Mouse (Mus musculus) retina, postnatal 7 days (tissue): ENCODE measurements around the gene Il10rb.

ENCODE experiments used
- DNase-seq: peaks from one replicate; pipeline ENCODE4 v3.0.0-alpha.2; 2012; ENCODE audit warnings: low read depth, low spot score

Il10rb gene

DNA sequence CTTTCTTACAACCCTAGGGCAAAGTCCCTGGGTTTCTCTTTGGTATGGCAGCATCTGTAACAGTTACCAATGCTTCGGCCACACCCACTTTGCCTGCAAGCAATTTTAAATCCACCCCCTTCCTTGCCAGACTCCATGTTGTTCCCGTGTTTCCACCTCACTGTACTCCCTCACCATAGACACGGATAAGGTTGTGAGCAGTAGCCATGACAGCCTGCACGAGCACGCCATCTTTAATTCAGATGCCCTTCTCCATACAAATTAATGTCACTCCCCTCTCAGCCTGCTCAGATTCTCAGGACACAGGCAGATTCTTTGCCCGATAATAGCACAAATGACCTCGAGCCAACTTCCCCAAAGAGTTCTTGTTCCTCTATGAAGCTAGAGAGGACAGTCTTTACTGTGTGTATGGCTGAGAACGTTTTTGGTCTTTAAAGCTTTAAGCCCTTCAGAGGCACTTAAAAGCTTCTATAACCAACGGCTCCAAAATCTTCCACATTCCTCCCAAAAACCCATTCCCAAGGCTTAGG lies 23.6 kb upstream of the Il10rb start:
- DNase-seq = no peak

DNA sequence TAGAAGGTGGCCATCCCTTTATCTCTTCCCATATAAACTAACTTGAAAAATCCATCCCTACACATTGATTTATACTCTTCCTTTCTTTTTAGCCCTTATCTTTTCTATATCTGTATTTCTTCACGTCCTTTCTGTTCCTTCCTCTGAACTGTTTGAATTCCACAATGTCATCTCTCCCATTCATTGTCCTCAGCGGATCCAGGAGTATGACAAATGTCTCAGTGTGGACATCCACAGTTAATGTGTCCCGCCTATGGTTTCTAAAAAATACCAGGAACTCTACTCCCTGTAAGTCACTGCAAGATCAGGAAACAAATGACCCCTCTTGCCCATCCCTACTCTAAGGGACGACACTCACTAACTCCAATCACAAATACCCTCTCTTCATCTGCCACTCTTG lies 21.7 kb upstream of the Il10rb start:
- DNase-seq = no peak

DNA sequence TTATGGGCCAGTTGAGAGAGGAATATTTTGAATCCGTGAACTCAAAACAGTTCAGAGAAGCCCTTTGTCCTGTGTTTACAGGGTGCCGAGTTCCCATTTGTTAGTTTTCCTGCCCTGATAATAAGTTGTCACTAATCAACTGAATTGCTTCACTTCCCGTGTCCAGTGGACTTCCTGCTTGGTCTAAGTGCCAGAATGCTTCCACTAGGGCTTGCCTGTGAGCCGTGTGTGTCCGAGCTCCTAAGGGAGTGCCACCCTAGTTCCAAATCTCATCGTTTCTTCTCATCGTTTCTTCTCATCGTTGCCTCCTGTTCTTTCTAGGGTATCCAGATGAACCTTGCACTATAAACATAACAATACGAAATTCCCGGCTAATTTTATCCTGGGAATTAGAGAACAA lies 20.3 kb upstream of the Il10rb start:
- no peak for DNase-seq

DNA sequence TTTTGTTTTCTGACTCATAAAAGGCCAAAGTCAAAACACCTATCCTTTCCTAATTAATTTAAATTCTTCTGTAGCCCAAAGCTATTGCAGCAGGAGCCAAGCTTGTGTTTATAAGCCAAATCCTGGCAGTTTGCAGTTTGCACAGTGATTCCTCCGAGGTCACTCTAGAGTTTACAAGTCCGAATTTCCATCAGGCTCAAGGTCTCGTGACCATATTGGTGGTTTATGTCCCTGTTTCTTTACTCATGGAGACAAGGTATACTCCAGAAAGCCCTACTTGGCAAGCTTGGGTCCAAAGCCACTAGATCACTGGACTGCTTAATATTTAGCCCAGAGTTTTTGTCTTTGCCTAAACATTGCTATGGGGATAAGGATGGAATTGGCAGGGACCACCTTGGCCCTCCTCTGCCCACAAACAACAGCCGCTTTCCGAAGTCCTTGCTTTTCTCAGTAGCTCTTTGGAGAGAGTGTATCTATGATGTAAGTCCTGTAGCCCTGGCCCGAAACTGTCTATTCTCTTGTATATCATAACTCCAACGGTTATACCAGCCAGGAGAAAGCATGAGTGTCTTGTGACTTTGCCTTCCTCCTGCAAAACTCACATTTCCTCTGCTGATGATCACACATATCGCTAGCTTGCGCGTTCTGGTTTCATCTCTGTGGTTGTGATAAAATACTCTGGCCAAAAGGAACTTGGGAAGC lies 19.4 kb upstream of the Il10rb start:
- no peak for DNase-seq

DNA sequence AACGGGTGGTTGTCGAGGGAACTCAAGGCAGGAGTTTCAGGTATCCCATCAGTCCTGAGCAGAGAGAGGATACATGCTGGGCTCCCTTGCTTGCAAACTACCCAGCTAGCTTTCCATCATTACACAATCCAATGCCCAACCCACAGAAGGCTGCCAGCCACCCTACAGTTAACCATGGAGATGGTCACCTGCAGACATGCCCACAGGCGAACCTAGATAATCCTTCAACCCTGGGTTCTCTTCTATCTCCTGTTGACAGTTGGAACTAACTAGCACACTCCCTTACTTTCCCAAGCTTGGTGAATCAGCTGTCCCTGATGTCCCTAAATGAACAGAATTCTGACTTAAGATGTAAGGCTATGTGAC lies 18.9 kb upstream of the Il10rb start:
- DNase-seq = no peak

DNA sequence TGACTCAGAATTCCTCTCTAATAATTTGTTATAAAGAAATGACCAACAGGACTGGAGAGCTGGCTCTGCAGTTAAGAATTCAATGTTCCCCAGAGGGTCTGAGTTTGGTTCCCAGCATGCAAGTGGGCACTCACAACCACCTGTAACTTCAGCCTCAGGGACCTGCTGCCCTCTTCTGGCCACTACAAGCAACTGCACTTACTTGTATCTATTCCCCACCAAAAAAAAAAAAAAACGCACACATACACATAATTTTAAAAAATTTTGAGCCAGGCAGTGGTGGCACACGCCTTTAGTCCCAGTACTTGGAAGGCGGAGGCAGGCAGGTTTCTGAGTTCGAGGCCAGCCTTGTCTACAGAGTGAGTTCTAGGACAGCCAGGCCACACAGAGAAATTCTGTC lies 15.9 kb upstream of the Il10rb start:
- no peak for DNase-seq

DNA sequence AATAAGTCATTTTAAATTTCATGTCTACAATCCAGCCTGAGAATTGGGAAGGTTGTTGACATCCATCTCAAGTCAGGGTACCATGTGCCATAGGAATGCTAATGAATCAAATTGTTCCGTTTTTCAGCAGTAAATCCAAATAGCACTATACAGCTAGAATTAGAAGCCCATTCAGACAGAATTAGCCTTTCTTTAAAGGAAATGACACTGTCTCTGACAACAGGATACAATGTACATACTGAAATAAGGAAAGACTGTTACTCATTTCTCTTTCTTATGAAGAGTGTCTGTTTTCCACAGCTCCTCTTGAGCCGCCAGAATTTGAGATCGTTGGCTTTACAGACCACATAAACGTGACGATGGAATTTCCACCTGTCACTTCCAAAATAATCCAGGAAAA lies 14.5 kb upstream of the Il10rb start, which contains the start of gene Gm21970:
TSS of gene Gm21970 (plus strand) at position 301 of the 400 bp plus-strand sequence.
- no peak for DNase-seq

DNA sequence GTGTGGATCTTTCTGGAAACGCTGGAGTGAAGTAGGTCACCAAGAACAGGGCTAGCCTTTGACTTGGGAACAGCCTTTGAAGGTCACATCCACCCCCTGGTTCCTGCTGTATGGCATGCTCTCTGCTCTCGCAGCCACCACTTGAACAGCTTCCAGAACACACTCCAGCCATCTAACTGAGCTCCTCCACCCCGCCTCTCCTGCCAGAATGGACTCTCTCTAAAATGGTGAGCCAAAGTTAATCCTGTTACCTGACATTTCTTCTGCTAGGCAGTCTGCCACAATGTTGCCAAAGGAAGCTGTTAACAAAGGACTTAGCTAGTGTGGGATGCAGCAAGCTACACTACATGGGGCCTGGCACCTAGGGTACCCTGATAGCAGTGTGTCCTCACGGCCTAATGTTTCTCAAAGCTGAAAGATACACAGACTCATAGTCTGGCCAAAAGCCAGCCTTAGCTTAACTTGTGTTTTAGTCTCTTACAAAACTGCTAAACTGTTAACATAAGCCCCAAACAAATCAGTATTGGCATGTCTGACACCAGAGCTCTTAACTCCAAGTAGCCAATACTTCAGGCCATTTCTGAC lies 11.0 kb upstream of the Il10rb start:
- no peak for DNase-seq

DNA sequence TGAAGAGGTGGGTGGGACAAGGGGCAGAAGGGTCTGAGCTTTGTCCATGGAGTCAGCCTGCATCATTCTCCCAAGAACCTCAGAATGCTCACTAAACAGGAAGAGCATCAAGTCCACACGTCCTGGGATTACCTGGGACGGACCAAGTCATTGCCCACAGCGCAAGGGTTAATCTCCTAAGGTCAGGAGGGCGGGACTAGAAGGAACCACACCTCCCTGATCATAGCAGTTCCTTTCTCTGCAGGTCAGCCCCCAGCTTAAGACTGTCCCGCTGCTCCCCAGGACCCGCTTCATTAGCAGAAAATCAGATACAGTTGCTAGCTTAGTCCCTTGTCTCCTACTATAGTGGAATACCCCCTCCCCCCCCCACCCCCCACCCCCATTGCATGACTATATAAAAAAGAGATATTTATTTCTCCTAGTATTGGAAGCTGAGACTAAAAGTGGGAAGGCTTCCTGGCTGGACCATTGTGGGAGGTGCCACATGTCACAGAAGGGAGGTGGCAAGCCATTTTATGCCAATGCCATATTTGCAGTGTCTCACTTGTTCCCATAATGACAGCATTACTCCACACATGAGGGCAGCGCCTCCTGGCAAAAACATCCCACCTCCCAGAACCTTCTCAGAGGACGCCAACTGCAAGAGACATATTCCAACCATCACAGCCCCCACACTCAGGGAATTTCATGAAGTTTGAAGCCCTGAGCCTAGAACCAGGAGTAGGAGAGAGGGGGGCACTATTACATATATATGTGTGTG lies 10.2 kb upstream of the Il10rb start:
- DNase-seq = no peak

DNA sequence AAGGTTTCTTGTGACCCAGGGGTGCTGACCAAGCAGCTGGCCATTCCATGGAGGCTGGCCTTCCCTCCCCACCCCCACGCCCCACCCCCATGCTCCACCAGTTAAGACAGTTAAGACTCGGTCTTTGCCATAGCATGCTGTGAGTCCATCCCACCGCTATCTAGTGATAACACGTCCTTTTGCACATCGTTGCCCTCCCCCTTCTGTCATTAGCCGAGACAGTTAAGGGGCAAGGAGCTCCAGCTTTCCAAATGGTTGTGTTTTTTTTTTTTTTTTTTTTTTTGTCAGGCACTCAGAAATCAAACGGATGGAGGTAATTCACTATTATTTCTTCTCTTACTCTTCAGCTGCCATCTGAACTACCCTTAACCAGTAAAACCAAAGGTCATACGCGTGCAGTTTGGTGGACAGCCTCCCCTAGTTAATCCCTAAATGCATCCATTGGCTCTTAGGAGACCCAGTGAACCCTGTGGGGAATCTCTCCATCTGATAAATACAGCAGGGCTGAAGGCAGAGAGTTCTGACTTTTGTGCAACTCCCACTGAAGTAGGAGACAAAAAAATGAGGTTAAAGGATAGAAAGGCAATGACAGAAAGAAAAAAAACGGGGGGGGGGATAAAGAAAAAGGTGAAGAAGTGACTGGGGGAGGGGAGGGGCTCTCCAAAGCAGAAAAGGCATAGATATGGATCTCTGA lies 9.0 kb upstream of the Il10rb start:
- DNase-seq = no peak

DNA sequence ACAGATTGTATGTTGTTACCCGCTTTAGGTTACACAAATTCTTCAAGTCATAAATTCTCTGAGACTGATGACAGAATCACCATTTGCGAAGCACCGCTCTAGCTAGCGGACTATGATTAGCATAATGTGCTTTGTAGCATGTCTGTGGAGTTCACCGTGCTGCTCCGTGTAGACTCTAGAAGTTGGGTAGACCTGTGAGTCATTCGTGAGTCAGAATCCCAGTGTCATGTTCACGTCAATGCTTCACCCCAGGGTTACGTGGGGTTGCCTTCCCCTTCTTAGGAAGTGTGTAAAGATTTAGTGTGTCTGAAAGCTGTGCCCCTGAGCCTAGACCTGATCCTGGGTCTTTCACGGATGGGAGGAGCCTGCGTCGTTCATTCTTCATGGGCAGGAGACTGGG lies 7.9 kb upstream of the Il10rb start:
- DNase-seq = no peak

DNA sequence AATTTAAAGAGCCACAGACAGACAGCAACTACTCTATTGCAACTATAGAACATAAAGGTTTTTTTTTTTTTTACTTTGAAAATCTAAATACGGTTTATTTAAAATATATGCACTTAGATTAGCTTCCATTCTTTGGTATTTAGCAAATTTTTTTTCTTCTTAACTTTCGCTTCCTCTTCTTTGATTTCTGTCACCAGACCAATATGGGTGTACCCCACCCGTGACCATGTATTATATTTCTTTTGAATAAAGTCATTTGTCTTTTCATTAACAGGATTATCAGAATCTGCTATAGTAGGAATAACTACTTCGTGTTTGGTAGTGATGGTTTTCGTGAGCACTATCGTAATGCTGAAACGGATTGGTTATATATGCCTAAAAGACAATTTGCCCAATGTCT lies 7.0 kb upstream of the Il10rb start:
- DNase-seq = no peak

DNA sequence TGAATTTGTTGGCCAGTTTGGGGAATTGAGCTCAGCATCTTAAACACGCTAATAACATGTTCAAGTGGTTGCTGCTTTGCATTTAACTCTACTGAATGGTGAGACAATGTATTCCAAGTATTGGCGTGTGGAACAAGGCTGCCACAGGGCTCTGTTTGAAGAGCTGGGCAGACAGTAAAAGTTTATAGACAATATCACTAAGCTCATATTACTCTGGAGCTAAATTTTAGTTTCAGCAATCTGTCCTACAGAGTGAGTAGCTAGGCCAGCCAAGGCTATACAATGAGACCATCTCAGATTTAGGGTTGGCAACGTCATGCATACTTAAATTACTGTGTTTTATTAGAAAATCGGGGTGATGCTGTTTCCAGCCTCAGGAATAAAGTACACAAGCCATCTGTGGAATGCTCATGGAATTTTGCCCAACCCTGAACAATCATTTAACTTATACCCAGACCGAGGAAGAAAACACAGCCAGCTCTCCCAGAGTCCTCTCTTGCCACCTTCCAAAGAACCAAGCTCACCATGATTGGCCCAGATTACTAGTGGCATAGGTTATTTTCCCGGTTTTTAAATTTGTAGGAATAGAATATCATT lies 4.3 kb upstream of the Il10rb start:
- no peak for DNase-seq

DNA sequence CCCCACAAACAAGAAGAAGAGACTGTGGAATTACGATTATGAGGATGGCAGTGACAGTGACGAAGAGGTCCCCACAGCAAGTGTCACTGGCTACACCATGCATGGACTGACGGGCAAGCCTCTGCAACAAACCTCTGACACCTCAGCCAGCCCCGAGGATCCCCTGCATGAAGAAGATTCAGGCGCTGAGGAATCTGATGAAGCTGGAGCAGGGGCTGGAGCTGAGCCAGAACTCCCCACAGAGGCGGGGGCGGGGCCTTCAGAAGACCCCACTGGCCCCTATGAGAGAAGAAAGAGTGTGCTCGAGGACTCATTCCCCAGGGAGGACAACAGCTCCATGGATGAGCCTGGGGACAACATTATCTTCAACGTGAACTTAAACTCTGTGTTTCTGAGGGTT lies 2.2 kb upstream of the Il10rb start:
- DNase-seq = no peak

DNA sequence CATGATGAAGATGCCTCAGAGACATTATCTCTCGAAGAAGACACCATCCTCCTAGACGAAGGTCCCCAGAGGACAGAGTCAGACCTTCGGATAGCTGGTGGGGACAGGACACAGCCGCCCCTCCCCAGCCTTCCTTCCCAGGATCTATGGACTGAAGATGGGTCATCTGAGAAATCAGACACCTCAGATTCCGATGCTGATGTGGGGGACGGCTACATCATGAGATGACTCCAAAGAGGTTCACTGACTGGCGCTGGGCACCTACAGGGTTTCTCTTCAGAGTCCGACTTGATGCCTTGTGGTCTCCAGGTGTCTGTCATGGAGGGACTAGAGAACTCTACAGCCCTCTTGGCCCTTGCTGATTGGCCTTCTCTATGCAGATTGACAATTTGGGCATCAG lies 1.8 kb upstream of the Il10rb start:
- no peak for DNase-seq

DNA sequence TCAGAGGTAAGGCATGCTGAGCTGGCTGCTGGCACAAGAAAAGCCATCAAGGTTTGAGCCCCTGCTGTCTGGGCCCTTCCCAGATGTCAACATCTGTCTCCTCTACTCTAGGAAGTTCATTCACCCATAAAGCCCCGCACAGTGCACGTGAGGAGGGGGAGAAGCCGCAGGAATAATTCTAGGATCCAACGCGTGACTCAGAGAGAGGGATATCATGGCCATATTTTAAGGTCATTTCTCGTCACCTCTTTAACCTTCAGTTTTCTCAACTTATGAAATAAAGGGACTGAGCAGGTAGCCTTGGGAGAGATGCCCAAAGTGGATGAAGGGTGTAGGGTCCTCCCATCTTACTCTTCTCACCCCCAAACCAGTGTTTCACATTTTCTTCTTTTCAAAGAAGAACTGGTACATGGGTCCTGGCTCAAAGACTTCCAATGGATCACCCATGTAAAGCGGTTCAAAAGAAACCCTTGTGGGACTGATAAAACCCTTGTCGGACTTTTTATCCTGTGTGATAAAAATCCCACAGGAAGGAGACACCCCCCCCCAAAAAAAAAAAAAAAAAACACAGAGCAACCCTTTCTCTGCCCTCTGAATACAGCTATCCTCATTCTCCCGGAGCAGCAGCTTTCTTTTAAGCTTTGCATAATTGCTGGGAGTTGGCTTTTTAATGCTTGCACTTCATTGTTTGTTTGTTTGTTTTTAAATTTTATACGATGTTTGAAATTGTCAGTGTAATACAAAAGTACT lies 961 bp upstream of the Il10rb start:
- no peak for DNase-seq

DNA sequence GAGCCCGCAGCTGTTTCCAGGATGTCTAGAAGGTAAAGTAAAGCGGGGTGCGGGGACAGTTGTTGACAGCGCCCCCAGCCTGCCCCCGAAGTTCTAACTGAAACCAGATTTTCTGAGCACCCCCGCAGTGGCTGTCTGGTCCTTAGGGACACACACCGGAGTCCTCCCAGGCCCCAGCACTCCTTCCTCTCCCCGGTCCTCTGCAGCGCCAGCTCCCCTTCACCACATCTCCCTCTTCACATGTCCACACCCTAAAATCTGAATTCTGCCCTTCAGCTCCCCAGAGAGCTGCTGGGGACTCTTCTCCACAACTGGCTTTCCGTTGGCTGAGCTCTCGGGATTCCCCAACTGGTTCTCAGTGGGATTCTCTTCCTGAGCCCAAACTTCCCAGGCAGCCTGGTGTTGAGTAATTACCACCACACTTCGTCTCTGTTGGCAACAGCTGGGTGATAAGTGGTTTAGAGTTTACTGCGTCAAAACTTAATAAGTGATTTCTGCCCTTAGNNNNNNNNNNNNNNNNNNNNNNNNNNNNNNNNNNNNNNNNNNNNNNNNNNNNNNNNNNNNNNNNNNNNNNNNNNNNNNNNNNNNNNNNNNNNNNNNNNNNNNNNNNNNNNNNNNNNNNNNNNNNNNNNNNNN lies 739 bp downstream of the Il10rb start:
- DNase-seq = no peak

DNA sequence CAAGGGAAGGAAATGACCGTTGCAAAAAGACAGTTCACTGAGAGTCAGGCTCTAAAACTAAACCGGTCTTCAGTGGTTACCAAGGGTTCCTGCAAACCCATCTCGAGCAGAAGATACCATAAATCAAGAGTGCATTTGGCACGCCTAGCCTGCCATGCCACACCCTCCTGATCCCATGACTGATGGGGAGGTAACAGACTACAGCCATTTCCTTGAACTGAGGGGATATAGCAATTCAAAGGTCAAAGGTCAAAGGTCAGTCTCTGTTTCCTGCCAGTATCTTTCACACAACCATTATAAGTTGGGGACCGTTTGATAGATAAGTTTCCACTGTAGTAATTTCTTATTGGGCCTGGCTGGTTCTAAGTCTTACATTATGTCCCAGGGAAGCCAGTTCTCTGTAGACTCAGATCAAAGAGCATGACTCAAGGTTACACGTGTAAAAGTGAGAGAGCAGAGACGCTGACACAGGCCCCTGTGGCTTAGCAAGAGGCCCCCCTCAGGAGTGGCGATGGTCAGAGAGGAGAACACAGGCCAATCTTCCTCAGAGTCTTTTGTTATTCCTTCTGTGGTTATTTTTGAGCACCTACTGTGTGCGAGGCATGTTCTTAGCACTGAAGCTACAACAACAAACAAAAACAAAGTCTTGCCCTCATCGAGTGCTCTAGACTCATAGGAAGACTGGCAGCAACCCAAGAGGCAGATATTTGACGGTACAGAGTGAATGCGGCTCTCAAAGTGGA lies 7.3 kb downstream of the Il10rb start:
- DNase-seq = no peak

DNA sequence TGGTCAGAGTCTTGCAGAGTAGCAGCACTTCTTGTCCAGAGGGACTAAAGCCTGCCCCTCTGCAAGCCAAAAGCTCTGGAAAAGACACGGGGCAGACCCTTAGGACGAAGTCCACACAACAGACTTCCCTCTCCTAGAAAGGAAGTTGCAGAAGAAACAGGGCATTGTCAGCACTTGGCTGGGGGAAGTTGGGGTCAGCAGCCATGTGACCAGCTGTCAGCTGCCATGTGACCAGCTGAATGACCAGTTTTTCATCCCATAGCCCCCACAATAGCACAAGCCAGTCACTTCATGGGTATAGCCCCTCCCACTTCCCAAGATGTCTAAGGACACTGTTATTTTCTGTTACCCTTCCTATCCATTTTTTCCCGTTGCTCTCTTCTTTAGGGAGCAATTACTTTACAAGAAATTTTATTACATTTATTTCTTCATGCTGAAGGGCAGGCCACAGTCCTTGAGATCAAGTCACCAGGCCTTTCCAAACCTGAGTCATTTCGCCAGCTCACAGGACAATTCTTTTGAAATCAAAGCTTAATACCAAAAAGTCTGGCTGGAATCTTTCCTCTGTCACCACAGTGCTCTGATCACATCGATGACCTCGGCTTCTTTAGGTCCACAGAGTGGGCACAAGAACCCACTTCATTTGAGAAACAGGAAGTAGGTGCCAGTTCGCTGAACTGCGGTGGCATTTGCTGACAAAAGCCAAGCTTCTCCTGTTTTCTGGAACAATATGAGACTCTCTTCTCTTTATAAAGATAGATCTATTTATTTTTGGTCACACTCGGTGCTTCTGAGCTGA lies 9.6 kb downstream of the Il10rb start:
- DNase-seq = no peak
